Mouse (Mus musculus): ENCODE measurements around the gene Hspa12a. TPM values are rescaled to one million over a fixed set of nuclear protein-coding genes. Genes with fewer than 3 reads are reported as not detected.

The Hspa12a gene
- total and polyA plus RNA-seq, 2 experiments: 1.0 to 1.1 TPM

DNA sequence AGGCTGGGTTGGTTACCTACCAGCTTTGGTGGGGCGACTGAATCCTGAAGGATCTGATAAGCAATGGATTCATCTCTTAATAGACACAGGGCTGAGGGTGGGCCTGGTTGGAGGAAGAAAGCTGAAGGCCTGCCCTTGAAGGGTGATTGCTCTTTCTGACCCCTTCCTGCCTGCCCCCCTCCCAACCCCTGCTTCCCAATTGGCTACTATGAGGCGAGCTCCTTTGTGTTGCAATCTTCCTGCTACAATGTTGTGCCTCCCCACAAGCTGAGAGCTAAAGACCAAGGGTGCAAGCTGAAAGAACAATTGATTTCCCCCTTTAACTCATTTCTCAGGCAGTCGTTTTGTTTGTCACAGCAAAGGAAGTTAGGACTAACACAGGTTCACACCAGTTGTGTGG, 88.6 kb downstream of the Hspa12a start:
- Histone ChIP-seq H3K36me3 (ENCODE audit: control insufficient read depth, insufficient read depth, low read length) (no peaks in the 10 kb centered on the region), H3K27ac (replicated peaks; ENCODE audit: insufficient read depth, low read depth, low read length) (no peak overlapping the region), H3K9ac (ENCODE audit: low read depth, low read length) (no peak overlapping the region), H3K27me3 (ENCODE audit: control insufficient read depth, insufficient read depth, low read length) (no peaks in the 10 kb centered on the region), H3K4me1 (ENCODE audit: control insufficient read depth, insufficient read depth, low read length) (peaks cover 17% of the 10 kb centered on the region), H3K79me2 (ENCODE audit: control insufficient read depth, insufficient read depth, low read length) (no peaks in the 10 kb centered on the region), H3K4me3 (ENCODE audit: insufficient read depth, low read depth, low read length) (no peak overlapping the region)
- no peak for DNase-seq (ENCODE audit: extremely low read depth, low read depth, low spot score)
- TF ChIP-seq POLR2A (IDR thresholded peaks at IDR 0.05; ENCODE audit: extremely low read depth, insufficient read depth, low read length) (no peak), CTCF (IDR thresholded peaks at IDR 0.05; ENCODE audit: low read depth, low read length) (no peak)
- WGBS: 75% methylated on average over 3 of the region's 3 CpGs

DNA sequence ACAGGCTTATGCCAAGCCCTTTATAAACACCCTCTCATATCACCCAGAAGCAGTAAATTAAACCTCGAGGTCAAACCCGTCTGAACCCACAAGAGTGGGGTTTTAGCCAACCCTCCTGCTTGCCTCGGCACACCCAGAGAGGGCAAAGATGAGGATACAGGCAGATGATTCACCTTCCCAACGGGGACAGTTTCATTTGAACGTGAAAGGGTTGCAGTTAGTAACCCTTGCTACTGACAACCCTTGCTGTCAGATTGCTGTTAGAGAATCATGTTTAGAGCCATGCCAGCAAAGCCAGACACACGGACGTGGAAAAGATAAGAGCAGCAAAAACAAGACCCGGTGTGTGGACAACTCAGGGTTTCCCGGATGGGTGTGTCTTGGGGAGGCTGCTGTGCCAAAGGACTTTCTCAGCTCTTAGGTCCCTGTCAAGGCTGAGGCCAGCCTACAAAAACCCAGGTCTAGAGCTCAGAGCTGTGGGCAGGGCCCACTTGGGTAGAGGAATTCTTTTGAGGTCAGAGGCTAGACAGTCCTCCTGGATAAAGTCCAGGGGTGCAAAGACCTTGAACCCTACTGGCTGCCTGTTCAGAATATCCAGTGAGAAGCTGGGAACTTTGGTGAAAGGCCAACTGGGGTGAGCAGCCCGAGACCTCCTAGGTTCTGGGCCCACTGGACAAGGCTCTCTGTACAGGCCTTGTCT, 90.3 kb downstream of the Hspa12a start:
- 7% methylated on average over 10 of the region's 10 CpGs for WGBS
- Histone ChIP-seq H3K9ac (ENCODE audit: low read depth, low read length) (no peak overlapping the region), H3K79me2 (ENCODE audit: control insufficient read depth, insufficient read depth, low read length) (no peaks in the 10 kb centered on the region), H3K27ac (replicated peaks; ENCODE audit: insufficient read depth, low read depth, low read length) (peak overlapping the region; percentile 2), H3K4me1 (ENCODE audit: control insufficient read depth, insufficient read depth, low read length) (peaks cover 17% of the 10 kb centered on the region), H3K36me3 (ENCODE audit: control insufficient read depth, insufficient read depth, low read length) (no peaks in the 10 kb centered on the region), H3K4me3 (ENCODE audit: insufficient read depth, low read depth, low read length) (no peak overlapping the region), H3K27me3 (ENCODE audit: control insufficient read depth, insufficient read depth, low read length) (no peaks in the 10 kb centered on the region)
- peak; percentile 83 for DNase-seq (ENCODE audit: extremely low read depth, low read depth, low spot score)
- TF ChIP-seq POLR2A (IDR thresholded peaks at IDR 0.05; ENCODE audit: extremely low read depth, insufficient read depth, low read length): no peak
- no peak for TF ChIP-seq CTCF (IDR thresholded peaks at IDR 0.05; ENCODE audit: low read depth, low read length)

DNA sequence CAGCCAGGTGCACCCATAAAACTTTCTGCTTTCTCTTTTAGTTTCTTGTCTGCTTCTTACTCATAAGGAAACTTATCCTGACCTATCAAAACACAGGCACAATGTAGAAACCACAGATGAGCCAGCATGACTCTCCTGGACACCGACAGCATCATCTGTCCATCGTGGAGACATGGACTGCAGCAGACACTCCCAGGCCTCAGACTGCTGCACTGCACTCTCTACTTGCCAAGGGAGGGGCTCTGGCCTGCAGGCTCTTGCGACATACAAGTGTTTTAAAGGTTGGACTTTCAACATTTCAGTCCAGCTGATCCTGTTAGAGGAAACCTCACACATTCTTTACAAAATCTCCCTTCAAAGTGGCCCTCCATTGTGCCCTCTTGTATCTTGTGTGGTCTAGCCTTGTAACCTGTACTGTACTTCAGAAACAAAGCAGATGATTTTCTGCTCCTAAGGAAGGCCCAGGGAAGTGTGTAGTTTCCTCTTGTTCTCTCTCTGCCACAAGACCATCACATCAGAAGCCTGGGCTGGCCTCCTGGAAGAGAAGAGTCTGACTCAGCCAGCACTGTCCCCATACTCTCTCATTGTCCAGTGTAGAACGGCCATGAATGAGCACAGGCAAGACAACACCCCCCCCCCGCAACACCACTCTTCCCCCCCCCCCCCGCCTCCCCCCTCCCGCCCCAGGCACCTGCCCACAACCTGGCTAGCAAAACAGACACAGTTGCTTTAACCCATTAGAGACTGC, 92.6 kb downstream of the Hspa12a start:
- Histone ChIP-seq H3K27me3 (ENCODE audit: control insufficient read depth, insufficient read depth, low read length) (no peaks in the 10 kb centered on the region), H3K79me2 (ENCODE audit: control insufficient read depth, insufficient read depth, low read length) (no peaks in the 10 kb centered on the region), H3K9ac (ENCODE audit: low read depth, low read length) (no peak overlapping the region), H3K4me1 (ENCODE audit: control insufficient read depth, insufficient read depth, low read length) (peaks cover 17% of the 10 kb centered on the region), H3K27ac (replicated peaks; ENCODE audit: insufficient read depth, low read depth, low read length) (0 out of 2 replicates have a peak overlapping the region, but pooled peaks have one; percentile 15), H3K4me3 (ENCODE audit: insufficient read depth, low read depth, low read length) (no peak overlapping the region), H3K36me3 (ENCODE audit: control insufficient read depth, insufficient read depth, low read length) (no peaks in the 10 kb centered on the region)
- peak; percentile 82 for DNase-seq (ENCODE audit: extremely low read depth, low read depth, low spot score)
- WGBS: 27% methylated on average over 5 of the region's 7 CpGs
- TF ChIP-seq POLR2A (IDR thresholded peaks at IDR 0.05; ENCODE audit: extremely low read depth, insufficient read depth, low read length): no peak
- TF ChIP-seq CTCF (IDR thresholded peaks at IDR 0.05; ENCODE audit: low read depth, low read length): no peak

DNA sequence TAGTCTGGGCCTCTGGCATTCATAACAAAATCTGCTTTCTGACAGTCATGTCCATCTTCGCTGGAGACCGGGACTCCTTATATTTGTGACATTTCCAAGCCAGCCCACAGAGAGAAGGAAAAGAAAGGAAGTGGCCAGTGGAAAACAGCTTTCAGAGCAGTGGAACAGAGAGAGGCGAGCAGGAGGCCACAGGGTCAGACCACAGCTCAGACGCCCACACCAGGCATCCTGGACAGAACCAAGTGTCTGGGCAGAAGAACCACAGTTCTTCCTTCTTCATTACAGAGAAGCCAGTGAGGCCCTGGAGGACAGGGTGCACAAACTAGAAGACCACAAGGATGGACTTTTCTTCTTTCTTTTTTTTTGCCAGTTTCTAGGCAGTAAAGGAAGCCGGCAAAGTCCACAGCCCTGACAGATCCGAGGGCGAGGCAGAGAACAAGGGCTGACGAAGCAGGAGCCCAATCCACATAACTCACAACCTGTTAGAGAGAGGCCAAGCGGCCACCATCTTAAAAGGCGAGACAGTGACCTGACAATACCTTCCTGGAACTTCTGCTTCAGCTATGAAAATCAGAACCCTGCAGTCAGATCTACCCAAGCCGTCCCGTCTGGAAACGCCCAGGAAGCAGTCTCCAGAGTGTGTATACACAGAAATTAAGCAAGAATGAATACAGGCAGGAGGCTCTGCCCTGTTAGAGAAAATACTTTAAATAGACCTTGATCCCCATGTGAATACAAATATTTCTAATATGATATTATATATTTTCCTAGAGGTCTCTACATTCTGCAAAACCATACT, 93.9 kb downstream of the Hspa12a start:
- 76% methylated on average over 13 of the region's 13 CpGs for WGBS
- no peaks in the 10 kb centered on the region for H3K27me3 ChIP-seq (ENCODE audit: control insufficient read depth, insufficient read depth, low read length)

DNA sequence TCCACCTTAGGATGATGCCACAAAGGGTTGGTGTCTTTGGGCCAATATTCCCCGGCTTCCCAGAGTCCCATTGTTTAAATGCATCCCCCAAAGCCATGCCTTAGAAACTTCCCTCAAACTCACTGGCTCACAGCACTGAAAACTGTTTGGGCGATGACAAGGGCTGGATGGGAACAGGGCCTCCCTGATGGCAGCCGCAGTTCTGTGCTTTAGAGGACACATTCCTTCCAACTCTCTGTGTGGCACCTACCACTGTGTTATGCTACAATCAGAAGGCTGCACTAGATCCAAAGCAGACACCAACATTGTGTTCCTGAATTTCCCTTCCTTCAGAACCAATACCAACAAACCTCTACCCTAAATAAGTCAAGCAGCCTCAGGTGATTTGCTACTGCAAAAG, 99.8 kb downstream of the Hspa12a start:
- Histone ChIP-seq H3K36me3 (ENCODE audit: control insufficient read depth, insufficient read depth, low read length) (no peaks in the 10 kb centered on the region), H3K4me3 (ENCODE audit: insufficient read depth, low read depth, low read length) (no peak overlapping the region), H3K4me1 (ENCODE audit: control insufficient read depth, insufficient read depth, low read length) (no peaks in the 10 kb centered on the region), H3K9ac (ENCODE audit: low read depth, low read length) (no peak overlapping the region), H3K27me3 (ENCODE audit: control insufficient read depth, insufficient read depth, low read length) (no peaks in the 10 kb centered on the region), H3K79me2 (ENCODE audit: control insufficient read depth, insufficient read depth, low read length) (no peaks in the 10 kb centered on the region), H3K27ac (replicated peaks; ENCODE audit: insufficient read depth, low read depth, low read length) (no peak overlapping the region)
- TF ChIP-seq CTCF (IDR thresholded peaks at IDR 0.05; ENCODE audit: low read depth, low read length): no peak
- DNase-seq (ENCODE audit: extremely low read depth, low read depth, low spot score): no peak
- 98% methylated on average over 3 of the region's 3 CpGs for WGBS

More for the DNA sequence above, 93.9 kb downstream of the Hspa12a start:
- no peaks in the 10 kb centered on the region for H3K79me2 ChIP-seq (ENCODE audit: control insufficient read depth, insufficient read depth, low read length)
- TF ChIP-seq POLR2A (IDR thresholded peaks at IDR 0.05; ENCODE audit: extremely low read depth, insufficient read depth, low read length) (no peak), CTCF (IDR thresholded peaks at IDR 0.05; ENCODE audit: low read depth, low read length) (no peak)
- DNase-seq (ENCODE audit: extremely low read depth, low read depth, low spot score): no peak
- no peak overlapping the region for H3K27ac ChIP-seq (replicated peaks; ENCODE audit: insufficient read depth, low read depth, low read length)
- no peak overlapping the region for H3K4me3 ChIP-seq (ENCODE audit: insufficient read depth, low read depth, low read length)
- no peak overlapping the region for H3K9ac ChIP-seq (ENCODE audit: low read depth, low read length)
- H3K36me3 ChIP-seq (ENCODE audit: control insufficient read depth, insufficient read depth, low read length): no peaks in the 10 kb centered on the region
- peaks cover 17% of the 10 kb centered on the region for H3K4me1 ChIP-seq (ENCODE audit: control insufficient read depth, insufficient read depth, low read length)
